Mouse (Mus musculus) liver, embryonic 15.5 days (tissue): ENCODE results near the gene Srbd1. TPM values are rescaled to one million over a fixed set of nuclear protein-coding genes. Genes with fewer than 3 reads are reported as not detected.

Experiments
- ATAC-seq: fragments of 200-750 bp; cut with Nextera tagmentation; 2 replicates; pipeline ENCODE4 v1.8.0; 2017; ENCODE audit warnings: moderate number of reproducible peaks, mild to moderate bottlenecking, moderate library complexity; ENCODE audit not compliant: insufficient read depth
- H3K27ac ChIP-seq: fragments of 300-500 bp; sonication (generic); replicated peaks from 2 replicates; pipeline ENCODE4 v1.5.1; 2015; ENCODE audit warnings: mild to moderate bottlenecking, inconsistent platforms
- H3K27me3 ChIP-seq: fragments of 300-500 bp; sonication (generic); 2 replicates; pipeline ENCODE4 v1.6.1; 2015; ENCODE audit warnings: mild to moderate bottlenecking, inconsistent platforms
- H3K36me3 ChIP-seq: fragments of 300-500 bp; sonication (generic); replicated peaks from 2 replicates; pipeline ENCODE4 v1.6.1; 2015; ENCODE audit warnings: moderate library complexity, mild to moderate bottlenecking, inconsistent platforms
- H3K4me1 ChIP-seq: fragments of 300-500 bp; sonication (generic); replicated peaks from 2 replicates; pipeline ENCODE4 v1.6.1; 2015; ENCODE audit warnings: inconsistent platforms
- H3K4me2 ChIP-seq: fragments of 300-500 bp; sonication (generic); 2 replicates; pipeline ENCODE4 v1.6.1; 2015; ENCODE audit warnings: moderate library complexity, mild to moderate bottlenecking, inconsistent platforms
- H3K4me3 ChIP-seq: fragments of 300-500 bp; sonication (generic); replicated peaks from 2 replicates; pipeline ENCODE4 v1.5.1; 2015; ENCODE audit warnings: mild to moderate bottlenecking, inconsistent platforms
- H3K9ac ChIP-seq: fragments of 300-500 bp; sonication (generic); 2 replicates; pipeline ENCODE4 v1.6.1; 2015; ENCODE audit warnings: moderate library complexity, mild to moderate bottlenecking, inconsistent platforms
- H3K9me3 ChIP-seq: fragments of 300-500 bp; sonication (generic); replicated peaks from 2 replicates; pipeline ENCODE4 v1.6.1; 2016; ENCODE audit warnings: inconsistent platforms
- WGBS: fragments of 180-500 bp; shearing (Covaris S2); methylation state at CpG from one replicate; pipeline ENCODE4 v1.1.7; 2015; ENCODE audit warnings: mixed read lengths; ENCODE audit not compliant: insufficient replicate concordance; 5-methylcytosine and 5-hydroxymethylcytosine counted together
- polyA plus RNA-seq: library from polyadenylated mRNA; unstranded; fragments of >200 nt; fragmentation: Nextera tagmentation; extraction: Ambion mirVana; gene quantifications from 2 replicates; pipeline ENCODE4 v1.2.1, GENCODE M21; 2015

Gene Srbd1
- polyA plus RNA-seq, 1 experiment from 2014 or later, result 8.0 TPM

DNA sequence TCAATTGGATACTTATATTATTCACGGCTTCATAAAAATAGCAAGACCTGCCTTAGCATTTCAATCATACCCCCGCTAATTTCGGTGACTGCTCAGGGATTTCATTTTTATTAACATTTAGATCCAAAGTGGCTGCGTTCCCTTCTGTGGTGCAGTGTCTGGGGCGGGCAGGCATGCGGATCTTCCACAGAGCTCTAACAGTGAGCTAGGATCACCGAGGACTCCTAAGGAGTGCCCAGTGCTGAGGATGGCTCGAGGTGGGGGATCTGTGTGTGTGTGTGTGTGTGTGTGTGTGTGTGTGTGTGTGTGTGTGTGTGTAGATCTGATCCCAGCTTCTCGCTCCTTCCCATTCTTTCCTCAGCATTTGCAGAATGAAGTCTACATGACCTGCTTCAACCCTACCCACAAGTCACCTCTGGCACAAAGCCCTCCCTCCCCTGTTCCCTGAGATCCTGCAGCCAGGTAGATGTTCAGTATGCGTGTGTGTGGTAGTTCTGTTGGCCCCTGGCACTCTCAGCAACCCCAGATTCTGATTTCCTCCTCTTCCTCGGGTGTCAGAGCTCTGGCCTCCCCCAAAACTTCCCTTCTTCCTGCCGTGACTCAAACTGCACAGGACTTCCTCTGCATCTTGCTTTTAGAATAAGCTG lies 200.9 kb downstream of the Srbd1 start:
- Histone ChIP-seq H3K4me2 (no peak overlapping the region), H3K9ac (no peak overlapping the region), H3K4me1 (no peaks in the 10 kb centered on the region), H3K36me3 (no peaks in the 10 kb centered on the region), H3K27me3 (peaks cover 13% of the 10 kb centered on the region), H3K4me3 (no peak overlapping the region), H3K27ac (no peak overlapping the region), H3K9me3 (0 out of 2 replicates have a peak, but pooled peaks cover 4% of the 10 kb centered on the region)
- ATAC-seq, result no peak
- 63% methylated on average over 12 of the region's 12 CpGs for WGBS

DNA sequence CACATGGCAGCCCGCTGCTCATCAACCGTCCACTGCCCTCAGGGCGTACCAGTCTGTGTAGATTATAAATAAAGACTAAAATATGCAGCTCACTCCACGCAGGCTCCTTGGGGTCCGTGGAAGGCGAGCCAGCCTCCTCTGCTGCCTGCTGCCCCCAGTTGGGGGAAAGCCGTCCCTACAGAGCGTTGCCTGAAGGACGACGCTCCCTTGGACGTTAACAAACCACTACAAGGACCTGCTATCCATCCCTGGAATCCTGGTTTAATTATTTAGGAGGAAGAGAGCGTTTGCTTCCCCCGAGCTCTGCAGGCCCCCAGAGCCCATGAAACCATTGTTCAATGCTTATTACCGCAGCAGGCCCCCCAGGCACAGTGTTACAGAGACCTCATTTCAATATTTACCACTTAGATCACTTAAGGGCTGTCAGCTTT lies 201.4 kb downstream of the Srbd1 start:
- no peak overlapping the region for H3K4me3 ChIP-seq
- no peak for ATAC-seq
- H3K4me2 ChIP-seq, result no peak overlapping the region
- WGBS, result 68% methylated on average over 14 of the region's 14 CpGs
- H3K9me3 ChIP-seq, result 0 out of 2 replicates have a peak, but pooled peaks cover 4% of the 10 kb centered on the region
- H3K27me3 ChIP-seq, result peaks cover 13% of the 10 kb centered on the region
- no peaks in the 10 kb centered on the region for H3K4me1 ChIP-seq
- H3K27ac ChIP-seq, result no peak overlapping the region
- H3K36me3 ChIP-seq, result no peaks in the 10 kb centered on the region
- no peak overlapping the region for H3K9ac ChIP-seq

- Histone ChIP-seq H3K9ac (no peak overlapping the region), H3K27me3 (peaks cover 10% of the 10 kb centered on the region), H3K27ac (no peak overlapping the region), H3K4me3 (no peak overlapping the region), H3K9me3 (0 out of 2 replicates have a peak, but pooled peaks cover 4% of the 10 kb centered on the region), H3K36me3 (no peaks in the 10 kb centered on the region), H3K4me1 (no peaks in the 10 kb centered on the region), H3K4me2 (no peak overlapping the region)
- WGBS, result 68% methylated on average over 5 of the region's 5 CpGs
- ATAC-seq, result no peak
Measured at GRCm38 (mm10) chr17:85943071-85943470, 201.9 kb downstream of the Srbd1 start.

DNA sequence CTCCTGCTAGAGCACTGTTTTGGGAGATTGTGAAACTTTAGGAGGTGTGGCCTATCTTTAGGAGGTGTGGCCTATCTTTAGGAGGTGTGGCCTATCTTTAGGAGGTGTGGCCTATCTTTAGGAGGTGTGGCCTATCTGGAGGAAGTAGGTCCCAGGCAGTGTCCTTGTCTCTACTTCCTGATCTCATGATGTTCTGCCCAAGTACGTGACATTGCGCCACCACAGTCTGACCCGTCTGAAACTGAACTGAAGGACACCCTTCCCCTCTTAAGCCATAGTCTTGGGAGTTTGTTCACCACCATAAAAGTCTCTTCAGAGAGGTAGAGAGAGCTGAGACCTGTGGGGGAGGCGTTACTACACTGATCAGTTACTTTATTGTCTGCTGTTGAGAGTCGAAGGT lies 202.9 kb downstream of the Srbd1 start:
- Histone ChIP-seq H3K27me3 (peaks cover 5% of the 10 kb centered on the region; the same call in 1 of the 2 replicates), H3K36me3 (no peaks in the 10 kb centered on the region), H3K9ac (no peak overlapping the region), H3K27ac (no peak overlapping the region), H3K4me1 (no peaks in the 10 kb centered on the region), H3K4me3 (no peak overlapping the region), H3K9me3 (0 out of 2 replicates have a peak, but pooled peaks cover 4% of the 10 kb centered on the region), H3K4me2 (no peak overlapping the region)
- WGBS, result 67% methylated on average over 5 of the region's 5 CpGs
- ATAC-seq, result no peak

- no peak overlapping the region for H3K9ac ChIP-seq
- H3K27me3 ChIP-seq, result no peaks in the 10 kb centered on the region; the same call in 1 of the 2 replicates
- WGBS, result 71% methylated on average over 8 of the region's 8 CpGs
- H3K36me3 ChIP-seq, result no peaks in the 10 kb centered on the region
- ATAC-seq, result no peak
- no peaks in the 10 kb centered on the region for H3K4me1 ChIP-seq
- H3K4me2 ChIP-seq, result no peak overlapping the region
- H3K9me3 ChIP-seq, result 0 out of 2 replicates have a peak, but pooled peaks cover 4% of the 10 kb centered on the region
- H3K4me3 ChIP-seq, result no peak overlapping the region
- no peak overlapping the region for H3K27ac ChIP-seq
Measured at GRCm38 (mm10) chr17:85941141-85941738, 203.7 kb downstream of the Srbd1 start.

DNA sequence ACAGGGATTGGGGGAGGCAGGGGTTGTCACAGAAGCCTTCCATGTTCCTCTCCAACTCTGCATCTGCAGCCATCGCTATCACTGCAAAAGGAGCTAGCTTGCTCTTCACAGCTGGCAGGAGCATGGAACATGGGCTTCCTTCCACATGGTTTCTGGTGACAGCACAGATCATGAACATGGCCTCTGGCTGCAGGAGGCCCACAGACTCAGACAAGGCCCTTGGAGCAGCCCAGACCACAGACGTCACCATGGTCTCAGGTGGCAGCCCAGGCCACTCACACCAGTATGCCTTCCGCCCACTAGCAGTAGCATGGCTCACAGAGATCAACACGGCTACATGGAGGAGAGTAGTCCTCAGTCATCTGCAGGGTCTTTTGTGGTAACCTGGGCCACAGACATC lies 207.8 kb downstream of the Srbd1 start:
- no peaks in the 10 kb centered on the region for H3K27me3 ChIP-seq
- no peak overlapping the region for H3K27ac ChIP-seq
- no peak overlapping the region for H3K9ac ChIP-seq
- no peaks in the 10 kb centered on the region for H3K4me1 ChIP-seq
- no peak overlapping the region for H3K4me2 ChIP-seq
- H3K36me3 ChIP-seq, result no peaks in the 10 kb centered on the region
- no peak overlapping the region for H3K4me3 ChIP-seq
- no peak for ATAC-seq
- WGBS, result 80% methylated on average over 4 of the region's 4 CpGs
- H3K9me3 ChIP-seq, result no peaks in the 10 kb centered on the region

DNA sequence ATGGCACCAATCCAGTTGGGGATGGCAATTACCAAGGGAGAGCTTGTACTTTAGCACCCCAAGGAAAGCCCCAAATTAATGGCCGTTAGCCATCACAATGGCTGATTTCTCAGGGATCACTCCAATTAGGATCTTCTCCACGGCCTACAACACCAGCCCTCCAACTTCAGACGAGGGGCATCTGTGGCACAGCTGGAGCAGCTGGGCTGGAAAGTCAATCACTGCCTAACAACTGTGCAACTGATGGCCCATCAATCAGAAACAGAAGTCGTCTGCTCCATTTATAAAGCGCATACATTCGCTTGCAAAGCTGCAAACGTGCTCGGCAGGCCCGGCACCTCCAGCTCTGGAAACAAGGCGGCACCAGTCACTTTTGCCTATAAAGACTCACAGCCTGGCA lies 209.7 kb downstream of the Srbd1 start:
- no peaks in the 10 kb centered on the region for H3K4me1 ChIP-seq
- no peak for ATAC-seq
- no peak overlapping the region for H3K9ac ChIP-seq
- H3K4me2 ChIP-seq, result no peak overlapping the region
- H3K27ac ChIP-seq, result no peak overlapping the region
- H3K36me3 ChIP-seq, result no peaks in the 10 kb centered on the region
- no peaks in the 10 kb centered on the region for H3K9me3 ChIP-seq
- peaks cover 3% of the 10 kb centered on the region; the same call in 1 of the 2 replicates for H3K27me3 ChIP-seq
- WGBS, result 73% methylated on average over 10 of the region's 10 CpGs
- H3K4me3 ChIP-seq, result no peak overlapping the region

Other genes starting within 250 kb of the Srbd1 start
- gene Prkce, start 22.6 kb upstream of the Srbd1 start, polyA plus RNA-seq, result 0.79 and 1.1 TPM in 2 replicates